Mouse (Mus musculus) myocyte (in vitro differentiated cells): Measurements from ENCODE around the gene Gm20388. TPM values are rescaled to one million over a fixed set of nuclear protein-coding genes. Genes with fewer than 3 reads are reported as not detected.

Source experiments
- H3K27me3 ChIP-seq: one replicate; pipeline ENCODE4 v1.6.1; 2011; ENCODE audit not compliant: control insufficient read depth, insufficient read depth, insufficient read length
- H3K36me3 ChIP-seq: one replicate; pipeline ENCODE4 v1.6.1; 2011; ENCODE audit not compliant: control insufficient read depth, insufficient read depth
- H3K4me2 ChIP-seq: one replicate; pipeline ENCODE4 v1.6.1; 2011; ENCODE audit warnings: low read depth, control low read depth
- H3K4me3 ChIP-seq: one replicate; pipeline ENCODE4 v1.5.1; 2011; ENCODE audit warnings: mild to moderate bottlenecking, control low read depth, moderate library complexity
- H3K79me2 ChIP-seq: one replicate; pipeline ENCODE4 v1.6.1; 2011; ENCODE audit not compliant: control insufficient read depth, insufficient read depth
- H3ac ChIP-seq: one replicate; pipeline ENCODE4 v1.6.1; 2011; ENCODE audit not compliant: control insufficient read depth, insufficient read length
- CEBPB ChIP-seq: IDR thresholded peaks from 2 replicates; pipeline ENCODE4 v1.6.1; 2011; ENCODE audit warnings: mild to moderate bottlenecking, moderate library complexity; ENCODE audit not compliant: poor library complexity, insufficient read depth, severe bottlenecking
- E2F4 ChIP-seq: IDR thresholded peaks from one replicate; pipeline ENCODE4 v1.6.1; 2011; ENCODE audit warnings: mild to moderate bottlenecking, control low read depth, moderate library complexity; ENCODE audit not compliant: insufficient read depth
- MAX ChIP-seq: IDR thresholded peaks from one replicate; pipeline ENCODE4 v1.6.1; 2011; ENCODE audit warnings: low read depth, mild to moderate bottlenecking, control low read depth
- MYOD1 ChIP-seq, 3 experiments: IDR thresholded peaks; one replicate each; pipeline ENCODE4 v1.6.1; 2011; ENCODE audit warnings: control low read depth in 2 of 3, low read depth in 2 of 3, mild to moderate bottlenecking in 2 of 3, moderate library complexity in 1 of 3; ENCODE audit not compliant: insufficient read length in 2 of 3, control insufficient read depth in 1 of 3
- MYOG ChIP-seq, 3 experiments: IDR thresholded peaks; one replicate each; pipeline ENCODE4 v1.6.1; 2011; ENCODE audit warnings: control low read depth in 2 of 3, low read depth in 2 of 3, mild to moderate bottlenecking in 2 of 3; ENCODE audit not compliant: insufficient read length in 2 of 3, control insufficient read depth in 1 of 3, insufficient read depth in 1 of 3
- POLR2A ChIP-seq: IDR thresholded peaks from one replicate; pipeline ENCODE4 v1.6.1; 2011; ENCODE audit warnings: low read depth, mild to moderate bottlenecking, control low read depth, moderate library complexity; ENCODE audit not compliant: insufficient read length
- POLR2AphosphoS2 ChIP-seq: IDR thresholded peaks from one replicate; pipeline ENCODE4 v1.6.1; 2011; ENCODE audit warnings: low read depth, control low read depth; ENCODE audit not compliant: insufficient read length
- REST ChIP-seq: IDR thresholded peaks from one replicate; pipeline ENCODE4 v1.6.1; 2011; ENCODE audit warnings: mild to moderate bottlenecking, control low read depth, moderate library complexity; ENCODE audit not compliant: insufficient read depth, insufficient read length
- SRF ChIP-seq: IDR thresholded peaks from one replicate; pipeline ENCODE4 v1.6.1; 2011; ENCODE audit warnings: low read depth; ENCODE audit not compliant: control insufficient read depth, insufficient read length
- TCF12 ChIP-seq: IDR thresholded peaks from one replicate; pipeline ENCODE4 v1.6.1; 2011; ENCODE audit warnings: mild to moderate bottlenecking, control low read depth; ENCODE audit not compliant: poor library complexity, insufficient read depth, severe bottlenecking
- TCF3 ChIP-seq: IDR thresholded peaks from one replicate; pipeline ENCODE4 v1.6.1; 2011; ENCODE audit warnings: low read depth, control low read depth; ENCODE audit not compliant: insufficient read length
- USF1 ChIP-seq: IDR thresholded peaks from one replicate; pipeline ENCODE4 v1.6.1; 2011; ENCODE audit warnings: low read depth, mild to moderate bottlenecking, control low read depth, moderate library complexity
- polyA plus RNA-seq: library from polyadenylated mRNA; unstranded; fragments of >200 nt; fragmentation: generic; extraction: Trizol; gene quantifications from one replicate; pipeline ENCODE4 v1.2.1, GENCODE M21; 2012; ENCODE audit warnings: missing spikeins

Gm20388 gene
- polyA plus RNA-seq, 1 experiment, result 15.3 TPM

GRCm38 (mm10) chr8:120460375-120460774 lies 549.7 kb downstream of the Gm20388 start:
- Histone ChIP-seq H3K36me3 (no peaks in the 10 kb centered on the region), H3K4me3 (no peak overlapping the region), H3K27me3 (no peaks in the 10 kb centered on the region), H3K4me2 (no peak overlapping the region), H3ac (no peak overlapping the region), H3K79me2 (no peaks in the 10 kb centered on the region)
- TF ChIP-seq E2F4 (no peak), TCF3 (no peak), MYOG (IDR thresholded peaks at IDR 0.05; ENCODE audit: control insufficient read depth in 1 of 3, insufficient read depth in 1 of 3, insufficient read length in 2 of 3, low read depth in 2 of 3) (no peak), CEBPB (no peak), POLR2AphosphoS2 (no peak), MAX (no peak), POLR2A (no peak), MYOD1 (IDR thresholded peaks at IDR 0.05; ENCODE audit: control insufficient read depth in 1 of 3, insufficient read length in 2 of 3, low read depth in 2 of 3) (no peak), TCF12 (no peak)

- no peak overlapping the region for H3K4me2 ChIP-seq
- TF ChIP-seq TCF3 (no peak), POLR2A (no peak), POLR2AphosphoS2 (no peak), MYOG (IDR thresholded peaks at IDR 0.05; ENCODE audit: control insufficient read depth in 1 of 3, insufficient read depth in 1 of 3, insufficient read length in 2 of 3, low read depth in 2 of 3) (no peak), CEBPB (no peak), TCF12 (no peak)
- no peaks in the 10 kb centered on the region for H3K36me3 ChIP-seq
- no peaks in the 10 kb centered on the region for H3K27me3 ChIP-seq
- H3K79me2 ChIP-seq, result no peaks in the 10 kb centered on the region
- no peak overlapping the region for H3ac ChIP-seq
- no peak overlapping the region for H3K4me3 ChIP-seq
These were observed 551.5 kb downstream of the Gm20388 start for GRCm38 (mm10) chr8:120462119-120462551.

GRCm38 (mm10) chr8:120462611-120463010 lies 552.0 kb downstream of the Gm20388 start:
- Histone ChIP-seq H3K4me3 (no peak overlapping the region), H3K27me3 (no peaks in the 10 kb centered on the region), H3K36me3 (no peaks in the 10 kb centered on the region), H3ac (no peak overlapping the region), H3K4me2 (no peak overlapping the region), H3K79me2 (no peaks in the 10 kb centered on the region)
- TF ChIP-seq USF1, result no peak
- no peak for TF ChIP-seq E2F4
- no peak for TF ChIP-seq SRF
- TF ChIP-seq MYOD1 (IDR thresholded peaks at IDR 0.05; ENCODE audit: control insufficient read depth in 1 of 3, insufficient read length in 2 of 3, low read depth in 2 of 3), result no peak
- no peak for TF ChIP-seq MAX
- no peak for TF ChIP-seq REST
- TF ChIP-seq POLR2A, result no peak
- no peak for TF ChIP-seq TCF12

- Histone ChIP-seq H3ac (no peak overlapping the region), H3K27me3 (no peaks in the 10 kb centered on the region), H3K4me3 (no peak overlapping the region), H3K36me3 (no peaks in the 10 kb centered on the region), H3K79me2 (no peaks in the 10 kb centered on the region), H3K4me2 (no peak overlapping the region)
- no peak for TF ChIP-seq REST
- TF ChIP-seq TCF12, result no peak
- no peak for TF ChIP-seq USF1
- no peak for TF ChIP-seq MAX
- TF ChIP-seq MYOD1 (IDR thresholded peaks at IDR 0.05; ENCODE audit: control insufficient read depth in 1 of 3, insufficient read length in 2 of 3, low read depth in 2 of 3), result no peak
- TF ChIP-seq POLR2AphosphoS2, result no peak
- TF ChIP-seq SRF, result no peak
- TF ChIP-seq MYOG (IDR thresholded peaks at IDR 0.05; ENCODE audit: control insufficient read depth in 1 of 3, insufficient read depth in 1 of 3, insufficient read length in 2 of 3, low read depth in 2 of 3), result no peak
- TF ChIP-seq POLR2A, result no peak
- TF ChIP-seq E2F4, result no peak
- TF ChIP-seq CEBPB, result no peak
- no peak for TF ChIP-seq TCF3
These were observed 553.4 kb downstream of the Gm20388 start for GRCm38 (mm10) chr8:120463918-120464584.

- Histone ChIP-seq H3K79me2 (no peaks in the 10 kb centered on the region), H3K27me3 (no peaks in the 10 kb centered on the region), H3K36me3 (no peaks in the 10 kb centered on the region), H3K4me2 (no peak overlapping the region), H3ac (no peak overlapping the region), H3K4me3 (no peak overlapping the region)
- TF ChIP-seq TCF3 (no peak), CEBPB (no peak), SRF (no peak), POLR2AphosphoS2 (no peak), MYOG (IDR thresholded peaks at IDR 0.05; ENCODE audit: control insufficient read depth in 1 of 3, insufficient read depth in 1 of 3, insufficient read length in 2 of 3, low read depth in 2 of 3) (no peak), MYOD1 (IDR thresholded peaks at IDR 0.05; ENCODE audit: control insufficient read depth in 1 of 3, insufficient read length in 2 of 3, low read depth in 2 of 3) (no peak), USF1 (no peak), MAX (no peak), E2F4 (no peak), REST (no peak), POLR2A (no peak), TCF12 (no peak)
These were observed 553.9 kb downstream of the Gm20388 start for GRCm38 (mm10) chr8:120464585-120464937.
